Comparison of ENCODE assay signal across 1 mouse cellular context in genomic region chr11:117820173-117820572, GRCm38 (mm10).
TF ChIP-seq lines count a peak whose summit lies in the region.

No protein-coding gene starts in this region.

TF ChIP-seq in ES-E14, 5 proteins besides CTCF, POLR2A, EP300 and RAD21:
- TF ChIP-seq MAFK (IDR thresholded peaks at IDR 0.05; ENCODE audit: insufficient read depth, low read depth, low read length), result no peak
- no peak for TF ChIP-seq CHD2 (IDR thresholded peaks at IDR 0.05; ENCODE audit: low read depth, low read length)
- no peak for TF ChIP-seq ZC3H11A (IDR thresholded peaks at IDR 0.05; ENCODE audit: borderline replicate concordance, low read depth, low read length)
- TF ChIP-seq ZNF384 (IDR thresholded peaks at IDR 0.05; ENCODE audit: low read depth, low read length), result no peak
- TF ChIP-seq HCFC1 (IDR thresholded peaks at IDR 0.05; ENCODE audit: borderline replicate concordance, insufficient read depth, low read length), result no peak
